Mouse (Mus musculus): Measurements from ENCODE around the gene Pik3cb.

Pik3cb gene

GRCm38 (mm10) chr9:99001326-99001725, 139.1 kb downstream of the Pik3cb start:
- no peak for DNase-seq (ENCODE audit: low spot score)

- DNase-seq (ENCODE audit: low spot score) = no peak
These were observed 140.5 kb downstream of the Pik3cb start for GRCm38 (mm10) chr9:98999881-99000339.

- no peak for DNase-seq (ENCODE audit: low spot score)
These were observed 146.3 kb downstream of the Pik3cb start for GRCm38 (mm10) chr9:98994103-98994502.

GRCm38 (mm10) chr9:98987131-98987530, 153.3 kb downstream of the Pik3cb start:
- DNase-seq (ENCODE audit: low spot score) = no peak

All from lung, postnatal 25 days (tissue).